Mouse (Mus musculus) gastrocnemius, postnatal 14 days (tissue): ENCODE results near the gene Abat. TPM values are rescaled to one million over a fixed set of nuclear protein-coding genes. Genes with fewer than 3 reads are reported as not detected.
A peak's percentile ranks its signal among the peaks of the same experiment; 100 is the strongest.

Experiments
- DNase-seq: peaks from one replicate; pipeline ENCODE4 v3.0.0; 2021; ENCODE audit warnings: mixed read lengths
- intact Hi-C: fragments of 180-260 bp; cut with DNase I; formaldehyde crosslinking; loops from one replicate; pipeline ENCODE4 v1.15.1; 2025; ENCODE audit warnings: low total_unique reads
- total RNA-seq, 2 experiments: library from RNA; stranded (reverse); gene quantifications; 2 replicates each; pipeline ENCODE4 v1.2.3; 2021

Abat gene
- total RNA-seq, 2 experiments from 2014 or later, result 5.5 to 6.4 TPM

GRCm38 (mm10) chr16:8613039-8613438, 99.8 kb downstream of the Abat start:
- intact Hi-C loops, result no loop called here
- no peak for DNase-seq

- DNase-seq, result no peak
- intact Hi-C loops, result no loop called here
These were observed 100.2 kb downstream of the Abat start for GRCm38 (mm10) chr16:8613447-8613846.

GRCm38 (mm10) chr16:8619659-8620314, 106.6 kb downstream of the Abat start:
- intact Hi-C loops, result no loop called here
- no peak for DNase-seq

- intact Hi-C loops, result no loop called here
- no peak for DNase-seq
These were observed 107.3 kb downstream of the Abat start for GRCm38 (mm10) chr16:8620315-8621115.

GRCm38 (mm10) chr16:8630419-8630818, 117.2 kb downstream of the Abat start:
- intact Hi-C loops, result no loop called here
- DNase-seq, result no peak

- DNase-seq, result no peak
- intact Hi-C loops, result no loop called here
These were observed 118.2 kb downstream of the Abat start for GRCm38 (mm10) chr16:8631428-8631827.

- intact Hi-C loops, result no loop called here
- no peak for DNase-seq
These were observed 123.6 kb downstream of the Abat start for GRCm38 (mm10) chr16:8636867-8637216.

- intact Hi-C loops, result no loop called here
- DNase-seq, result peak; percentile 84
These were observed 124.2 kb downstream of the Abat start, which contains the start of the genes Pmm2 and Tmem186 for GRCm38 (mm10) chr16:8637217-8638051. Gene Pmm2, plus strand, starts transcription at chr16:8637674. Gene Tmem186, minus strand, starts transcription at chr16:8637712.

GRCm38 (mm10) chr16:8638131-8638530, 124.9 kb downstream of the Abat start:
- intact Hi-C loops, result no loop called here
- no peak for DNase-seq

GRCm38 (mm10) chr16:8639466-8640191, 126.4 kb downstream of the Abat start:
- DNase-seq, result no peak
- intact Hi-C loops, result loop anchor here (5.0 to 10.0 kb wide), 2 partner anchors 38 to 145 kb away; no protein-coding TSS in a partner anchor

GRCm38 (mm10) chr16:8643855-8644254, 130.6 kb downstream of the Abat start:
- DNase-seq, result no peak
- intact Hi-C loops, result loop anchor here (5.0 to 10.0 kb wide), 2 partner anchors 33 to 149 kb away; no protein-coding TSS in a partner anchor

GRCm38 (mm10) chr16:8645546-8645945, 132.3 kb downstream of the Abat start:
- DNase-seq, result no peak

GRCm38 (mm10) chr16:8650007-8650406, 136.8 kb downstream of the Abat start:
- DNase-seq, result no peak
- intact Hi-C loops, result no loop called here

More at GRCm38 (mm10) chr16:8645546-8645945, 132.3 kb downstream of the Abat start:
- intact Hi-C loops, result loop anchor here (10.0 kb wide), 1 partner anchor 151 kb away; no protein-coding TSS in a partner anchor

GRCm38 (mm10) chr16:8655108-8655507, 141.9 kb downstream of the Abat start:
- intact Hi-C loops, result no loop called here
- no peak for DNase-seq

- DNase-seq, result no peak
- intact Hi-C loops, result no loop called here
These were observed 142.4 kb downstream of the Abat start for GRCm38 (mm10) chr16:8655599-8655998.

GRCm38 (mm10) chr16:8656256-8656655, 143.0 kb downstream of the Abat start:
- intact Hi-C loops, result no loop called here
- DNase-seq, result no peak

- intact Hi-C loops, result no loop called here
- DNase-seq, result no peak
These were observed 145.1 kb downstream of the Abat start for GRCm38 (mm10) chr16:8658349-8658748.

GRCm38 (mm10) chr16:8658764-8659163, 145.5 kb downstream of the Abat start:
- no peak for DNase-seq
- intact Hi-C loops, result no loop called here

GRCm38 (mm10) chr16:8663022-8663421, 149.8 kb downstream of the Abat start:
- DNase-seq, result no peak
- intact Hi-C loops, result no loop called here
